Mouse (Mus musculus): ENCODE results near the gene Srrd.
A peak's percentile ranks its signal among the peaks of the same experiment; 100 is the strongest.
"Not testable (repeated sequence)": the region's sequence is repeated elsewhere in the genome, so short reads cannot be mapped to it uniquely, and the experiment has no call there.

The Srrd gene

DNA sequence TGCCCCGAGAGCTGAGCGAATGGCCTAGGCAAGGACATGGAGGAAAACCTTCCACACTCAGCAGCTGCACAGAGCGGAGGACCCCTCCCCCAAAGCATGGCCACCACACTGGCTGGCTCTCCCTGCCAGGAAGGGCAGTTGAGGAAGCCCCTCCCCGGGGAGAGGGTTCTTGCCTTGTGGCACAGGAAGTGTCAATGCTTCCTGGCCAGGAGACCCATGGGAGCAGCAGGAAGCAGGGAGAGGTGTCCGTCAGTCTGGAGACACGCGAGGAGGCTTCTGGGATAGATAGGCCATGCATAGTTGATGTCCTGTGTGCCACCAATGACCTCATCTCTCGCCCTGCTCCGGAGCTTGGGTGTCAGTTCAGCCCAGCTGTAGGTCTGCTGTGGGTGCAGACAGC is 13.5 kb upstream of the Srrd start:
- no peak for DNase-seq (ENCODE audit: low read depth)

GRCm38 (mm10) chr5:112355910-112356309 is 13.1 kb upstream of the Srrd start, which contains the start of gene Gm6583:
Gene Gm6583, minus strand, starts transcription at chr5:112356033.
- DNase-seq (ENCODE audit: low read depth) = no peak

GRCm38 (mm10) chr5:112355493-112355892 is 12.7 kb upstream of the Srrd start:
- DNase-seq (ENCODE audit: low read depth) = no peak

DNA sequence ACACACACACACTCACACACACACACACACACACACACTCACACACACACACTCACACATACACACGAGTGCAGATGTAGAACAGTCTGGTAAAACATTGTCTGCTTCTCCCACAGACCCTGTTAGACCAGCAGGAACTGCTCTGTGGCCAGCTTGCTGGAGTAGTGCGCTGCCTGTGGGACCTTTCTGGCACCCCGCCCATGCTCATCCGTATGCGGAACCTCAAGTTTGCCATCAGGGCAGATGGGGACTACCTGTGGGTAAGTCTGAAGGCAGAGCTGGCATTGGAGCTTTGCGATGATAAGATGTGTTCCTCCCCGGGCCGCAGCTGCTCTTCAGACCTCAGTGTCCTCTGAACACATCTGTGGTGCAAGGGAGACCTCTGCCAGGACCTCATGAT is 6.3 kb upstream of the Srrd start:
- no peak for DNase-seq (ENCODE audit: low read depth)

DNA sequence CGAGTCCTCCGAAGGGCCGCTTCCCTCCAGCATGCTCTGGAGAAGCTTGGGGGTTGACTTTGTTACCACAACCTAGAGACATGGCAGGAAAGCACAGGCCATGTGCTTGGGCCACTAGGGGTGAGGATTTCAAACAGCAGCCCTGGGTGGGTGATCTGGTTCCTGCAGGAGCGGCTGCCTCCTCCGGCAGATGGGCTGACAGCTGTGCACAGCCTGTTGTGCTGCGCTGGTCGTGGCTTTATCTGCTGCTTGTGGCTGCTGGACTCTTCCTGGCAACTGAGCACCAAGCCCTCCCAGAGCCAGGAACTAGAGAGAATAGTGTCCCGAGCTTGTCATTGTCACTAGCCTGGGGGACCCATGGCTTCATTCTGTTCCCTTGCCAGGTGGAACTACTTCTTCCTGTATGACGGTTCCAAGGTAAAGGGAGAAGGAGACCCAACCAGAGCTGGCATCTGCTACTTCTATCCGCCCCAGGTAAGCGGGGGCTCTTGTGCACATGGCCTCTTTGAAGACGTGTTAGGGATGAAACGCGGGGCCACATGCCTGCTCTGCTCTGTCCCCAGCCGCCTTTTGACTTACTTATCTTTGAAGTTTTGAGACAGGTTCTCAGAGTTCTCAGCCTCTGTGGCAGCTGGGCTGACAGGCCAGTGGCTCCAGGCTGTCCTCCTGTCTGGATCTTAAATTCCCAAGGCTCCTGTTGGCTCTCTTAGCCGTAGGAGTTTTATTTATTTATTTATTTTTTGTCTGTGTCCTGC is 3.5 kb upstream of the Srrd start:
- DNase-seq (ENCODE audit: low read depth) = no peak

DNA sequence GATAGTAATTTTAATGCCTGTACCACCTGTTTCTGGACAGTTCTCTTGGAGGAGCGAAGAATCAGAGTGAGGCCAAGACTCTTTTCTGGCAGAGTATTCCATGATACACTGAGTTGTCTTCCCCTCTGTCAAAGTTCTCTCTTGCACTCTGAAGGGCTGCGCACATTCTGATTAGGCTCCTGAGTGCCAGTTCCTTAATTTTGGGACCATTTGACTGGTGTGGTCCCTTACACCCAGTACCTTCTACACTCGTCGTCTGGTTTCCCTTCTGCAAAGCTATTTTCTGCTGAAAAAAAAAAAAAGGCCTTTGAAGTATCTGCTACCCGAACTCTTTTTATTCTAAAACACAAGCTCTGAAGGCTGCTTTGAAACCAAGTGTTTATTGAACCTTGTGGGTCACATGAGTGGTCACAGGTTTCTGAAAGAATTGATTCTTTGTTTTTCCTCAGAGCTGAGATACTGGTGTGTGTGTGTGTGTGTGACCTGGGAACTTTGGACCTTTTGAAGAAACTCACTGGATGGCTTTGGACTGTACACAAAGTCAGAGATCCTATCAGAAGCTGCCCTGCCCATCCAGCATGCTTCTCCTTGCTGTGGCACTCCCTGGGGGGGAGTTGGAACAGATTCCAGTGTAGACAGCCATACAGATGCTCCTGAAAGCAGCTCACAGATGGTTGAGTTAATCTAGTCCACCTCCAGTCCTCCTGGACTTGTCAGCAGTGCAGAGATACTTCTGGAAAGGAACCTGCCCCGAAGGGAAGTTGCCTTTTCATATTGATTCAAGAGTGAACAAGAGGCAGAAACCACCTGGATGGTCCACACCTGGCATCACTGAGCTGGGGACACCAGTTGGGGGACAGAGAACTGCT is 1.5 kb upstream of the Srrd start:
- DNase-seq (ENCODE audit: low read depth) = no peak

GRCm38 (mm10) chr5:112343205-112343595 is 360 bp upstream of the Srrd start:
- DNase-seq (ENCODE audit: low read depth) = peak; percentile 69

DNA sequence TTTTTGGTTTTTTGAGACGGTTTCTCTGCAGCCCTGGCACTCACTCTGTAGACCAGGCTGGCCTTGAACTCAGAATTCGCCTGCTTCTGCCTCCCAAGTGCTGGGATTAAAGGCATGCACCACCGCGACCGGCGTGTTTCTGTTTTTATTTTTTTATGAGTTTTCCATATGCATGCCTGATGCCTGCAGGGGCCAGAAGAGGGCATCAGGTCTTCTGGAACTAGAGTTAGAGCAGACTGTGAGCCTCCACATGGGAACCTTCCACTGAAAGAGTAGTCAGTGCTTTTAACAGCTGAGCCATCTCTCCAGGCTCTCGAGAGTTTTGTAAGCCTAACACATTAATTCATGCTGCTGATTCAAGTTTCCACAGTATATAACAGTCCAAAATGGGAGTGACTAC is 3.6 kb downstream of the Srrd start:
- no peak for DNase-seq (ENCODE audit: low read depth)

DNA sequence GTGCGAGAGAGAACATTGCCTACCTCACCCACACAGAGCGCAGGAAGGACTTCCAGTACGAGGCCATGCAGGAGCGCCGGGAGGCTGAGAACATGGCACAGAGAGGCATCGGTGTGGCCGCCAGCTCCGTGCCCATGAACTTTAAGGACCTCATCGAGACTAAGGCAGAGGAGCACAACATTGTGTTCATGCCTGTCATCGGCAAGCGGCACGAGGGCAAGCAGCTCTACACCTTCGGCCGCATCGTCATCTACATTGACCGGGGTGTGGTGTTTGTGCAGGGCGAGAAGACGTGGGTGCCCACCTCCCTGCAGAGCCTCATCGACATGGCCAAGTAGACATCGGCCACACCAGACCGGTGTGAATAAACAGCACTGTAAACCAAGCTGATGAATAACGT is 5.8 kb downstream of the Srrd start:
- no peak for DNase-seq (ENCODE audit: low read depth)

DNA sequence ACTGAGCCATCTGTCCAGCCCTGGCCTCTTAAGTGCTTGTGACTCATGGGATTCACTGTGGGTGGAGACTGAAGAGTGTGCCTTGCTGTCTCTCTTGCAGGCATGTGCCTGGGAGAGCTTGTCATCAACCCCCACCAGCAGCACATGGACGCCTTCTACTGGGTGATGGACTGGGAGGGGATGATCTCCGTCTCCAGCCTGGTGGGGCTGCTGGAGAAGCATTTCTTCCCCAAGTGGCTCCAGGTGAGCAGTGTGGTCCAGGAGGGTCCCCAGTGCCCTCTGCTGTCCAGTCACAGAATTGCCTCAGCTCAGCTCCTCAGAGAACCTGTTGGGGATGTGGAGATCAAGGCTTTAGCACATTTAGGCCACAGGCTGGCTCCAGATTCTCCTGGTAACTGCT is 7.4 kb downstream of the Srrd start:
- no peak for DNase-seq (ENCODE audit: low read depth)

DNA sequence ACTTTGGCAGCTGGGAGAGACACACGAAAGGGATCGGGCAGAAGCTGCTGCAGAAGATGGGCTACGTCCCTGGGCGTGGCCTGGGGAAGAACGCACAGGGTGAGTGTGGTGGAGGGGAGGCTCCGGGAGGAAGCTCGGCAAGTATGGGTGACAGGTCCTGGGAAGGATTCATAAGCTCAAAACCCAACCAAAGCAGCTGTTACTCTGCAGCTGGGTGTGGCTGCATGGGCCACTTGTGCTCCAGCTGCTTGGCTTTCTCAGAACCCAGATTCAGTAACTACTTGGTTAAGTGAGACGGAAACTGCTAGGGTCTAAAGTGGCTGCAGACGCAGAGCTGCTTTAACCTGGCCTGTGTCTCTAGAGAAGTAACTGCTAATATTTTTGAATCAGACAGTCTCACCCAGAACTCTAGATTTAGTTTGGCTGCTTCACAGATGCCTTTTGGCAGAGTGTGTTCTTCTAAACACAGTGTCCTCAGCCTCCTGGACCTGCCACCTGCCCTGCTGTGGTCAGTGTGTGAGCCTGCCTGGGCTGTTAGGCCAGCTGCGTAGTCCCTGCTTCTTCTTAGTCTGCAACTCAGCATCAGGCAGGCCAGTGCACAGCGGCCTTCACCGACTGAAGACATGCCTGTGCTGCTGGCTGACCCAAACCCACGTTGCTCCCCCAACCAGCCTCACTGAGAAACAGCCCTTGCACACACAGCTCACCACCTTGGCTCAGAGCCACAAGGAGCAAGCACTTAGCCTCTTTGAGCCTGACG is 12.9 kb downstream of the Srrd start:
- DNase-seq (ENCODE audit: low read depth) = no peak

GRCm38 (mm10) chr5:112327854-112328253 is 15.0 kb downstream of the Srrd start:
- no peak for DNase-seq (ENCODE audit: low read depth)

DNA sequence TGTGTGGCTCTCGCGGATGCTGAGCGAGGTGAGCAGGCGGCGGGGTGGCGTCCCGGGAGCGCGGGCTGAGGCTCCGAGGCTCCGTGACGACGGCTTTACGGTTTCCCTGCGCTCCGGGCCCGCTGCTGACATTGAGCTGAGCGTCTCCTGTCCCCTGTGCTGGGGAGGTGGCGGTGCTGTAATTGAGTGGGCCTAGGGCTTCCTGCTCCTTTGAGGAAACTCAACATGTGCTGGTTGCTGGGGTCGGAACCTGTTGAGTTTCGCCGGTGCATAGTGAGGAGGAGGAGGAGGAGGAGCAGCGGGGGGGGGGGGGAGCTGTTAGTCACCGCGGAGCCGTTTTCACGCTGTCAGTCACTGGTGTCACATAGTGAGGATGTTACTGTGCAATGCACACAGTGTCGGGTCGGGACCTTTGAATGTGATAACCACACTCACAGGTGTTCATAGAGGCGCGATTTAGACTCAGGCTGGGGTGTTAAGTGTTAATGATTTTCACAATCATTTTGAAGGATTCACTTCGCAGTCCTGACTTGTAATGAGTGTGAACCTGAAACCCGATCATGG is 16.3 kb downstream of the Srrd start:
- no peak for DNase-seq (ENCODE audit: low read depth)

DNA sequence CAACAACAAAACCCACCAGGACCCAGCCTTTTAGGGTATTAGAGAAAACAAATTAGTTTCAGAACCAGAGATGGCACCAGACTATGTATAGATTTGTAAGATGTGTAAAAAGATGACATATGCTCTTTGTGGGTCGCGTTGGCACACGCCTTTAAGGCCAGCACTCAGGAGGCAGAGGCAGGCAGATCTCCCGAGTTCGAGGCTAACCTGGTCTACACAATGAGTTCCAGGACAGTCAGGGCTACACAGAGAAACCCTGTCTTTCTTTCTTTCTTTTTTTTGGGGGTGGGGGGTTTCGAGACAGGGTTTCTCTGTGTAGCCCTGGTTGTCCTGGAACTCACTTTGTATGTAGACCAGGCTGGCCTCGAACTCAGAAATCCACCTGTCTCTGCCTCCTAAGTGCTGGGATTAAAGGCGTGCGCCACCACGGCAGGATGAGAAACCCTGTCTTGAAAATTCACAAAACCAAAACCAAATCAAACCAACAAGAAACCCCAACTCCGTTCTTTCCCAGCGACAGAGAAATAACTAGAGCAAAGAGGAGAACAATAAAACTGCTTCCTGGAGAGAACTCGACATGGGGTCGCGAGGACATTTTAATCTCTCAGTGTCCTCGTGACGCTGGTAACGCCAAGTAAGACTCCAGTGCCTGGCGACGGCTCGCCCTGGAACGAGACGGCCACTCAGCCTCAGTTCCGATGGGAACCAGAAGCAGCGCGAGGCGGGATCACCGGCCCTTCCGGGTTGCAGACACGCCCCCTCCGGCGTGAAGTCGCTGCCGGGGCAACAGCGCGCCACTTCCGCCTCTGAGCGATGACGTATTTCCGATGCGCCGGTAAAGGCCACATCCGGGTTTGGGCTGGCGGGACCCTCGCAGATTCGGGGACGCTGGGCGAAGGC is 17.0 kb downstream of the Srrd start, which contains the start of gene Tfip11:
Gene Tfip11 (plus strand): TSS at position 813 of the 900 bp plus-strand sequence.
- peak; percentile 91 for DNase-seq (ENCODE audit: low read depth)

DNA sequence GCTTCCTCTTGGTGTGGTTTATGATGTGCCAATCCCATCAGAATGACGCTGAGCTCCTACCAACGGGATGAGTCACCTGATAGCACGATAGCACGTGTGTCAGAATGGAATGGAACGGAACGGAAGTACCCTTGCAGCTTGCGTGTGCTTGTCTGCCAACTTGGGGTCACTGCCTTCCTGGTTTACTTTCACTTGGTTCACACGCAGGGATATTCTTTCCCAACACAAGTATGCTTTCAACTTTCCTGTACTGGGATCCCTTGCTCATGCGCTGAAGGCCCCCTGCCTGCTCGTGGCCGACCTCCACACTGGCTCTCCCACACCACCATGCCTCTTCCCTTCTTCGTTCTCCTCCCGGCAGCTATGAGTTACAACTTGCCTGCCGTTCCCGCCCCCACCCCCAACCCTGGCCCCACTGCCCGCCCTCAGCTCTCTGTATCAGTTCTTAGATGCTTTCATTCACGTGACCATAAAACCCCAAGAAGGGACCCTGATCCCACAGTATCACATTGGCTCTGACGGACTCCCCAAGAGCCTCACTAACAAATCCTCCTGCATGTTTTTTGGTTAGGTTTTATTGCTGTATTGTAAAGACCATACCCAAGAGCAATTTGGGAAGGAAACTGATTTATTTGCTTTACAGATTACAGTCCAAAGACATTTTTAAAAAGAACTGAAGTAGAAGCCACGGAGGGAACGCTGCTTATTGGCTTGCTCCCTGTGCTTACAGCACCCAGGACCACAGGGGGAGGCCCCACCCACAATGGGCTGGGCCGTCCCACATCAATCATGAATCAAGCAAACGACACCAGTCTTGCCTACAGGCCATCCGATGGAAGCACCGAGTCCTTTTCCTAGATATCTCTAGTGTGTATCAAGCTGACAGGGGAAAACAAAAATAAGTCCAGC is 17.9 kb downstream of the Srrd start:
- peak; percentile 79 for DNase-seq (ENCODE audit: low read depth)

GRCm38 (mm10) chr5:112323246-112323645 is 19.6 kb downstream of the Srrd start:
- DNase-seq (ENCODE audit: low read depth) = no peak

GRCm38 (mm10) chr5:112321376-112321775 is 21.5 kb downstream of the Srrd start:
- DNase-seq (ENCODE audit: low read depth) = no peak

DNA sequence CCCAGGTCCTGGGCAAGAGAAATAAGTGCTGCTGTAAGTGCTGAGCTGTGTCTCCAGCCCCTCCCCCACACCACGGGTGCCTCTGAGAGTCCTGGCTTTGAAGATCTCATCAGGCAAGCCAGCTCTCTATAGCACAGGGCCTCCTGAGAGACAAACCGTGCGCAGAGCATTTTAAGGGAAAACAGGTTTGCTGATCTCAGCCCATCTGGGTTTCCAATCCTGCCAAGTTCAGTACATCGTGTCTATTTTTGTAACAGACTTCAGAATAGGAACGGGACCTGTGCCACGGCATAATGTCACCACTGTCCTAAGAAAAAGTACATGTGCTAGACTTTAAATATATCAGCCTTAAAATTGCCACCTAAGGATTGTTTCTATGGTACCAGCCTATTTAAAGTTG is 21.9 kb downstream of the Srrd start:
- no peak for DNase-seq (ENCODE audit: low read depth)

DNA sequence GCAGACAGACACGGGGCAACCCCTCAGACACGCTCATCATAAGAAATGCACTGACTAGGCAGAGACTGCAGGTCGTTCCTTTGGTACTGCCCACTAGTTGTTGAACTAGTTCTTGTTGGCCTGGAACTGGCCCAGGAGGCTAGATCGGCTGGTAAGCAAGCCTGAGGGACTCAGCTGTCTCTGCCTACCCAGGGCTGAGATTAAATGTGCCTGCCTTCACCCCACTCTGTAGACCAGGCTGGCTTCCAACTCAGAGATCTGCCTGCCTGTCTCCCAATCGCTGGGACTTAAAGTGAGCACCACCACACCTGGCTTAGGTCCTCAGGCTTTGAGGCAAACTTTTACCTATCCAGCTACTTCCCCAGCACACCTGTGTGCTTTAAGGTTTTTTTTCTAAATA is 22.5 kb downstream of the Srrd start:
- DNase-seq (ENCODE audit: low read depth) = no peak

- not testable (repeated sequence) for DNase-seq (ENCODE audit: low read depth)
Measured at GRCm38 (mm10) chr5:112319343-112319742, 23.5 kb downstream of the Srrd start.
